Mouse (Mus musculus): Measurements from ENCODE around the gene Vars.
"Not testable (repeated sequence)": the region's sequence is repeated elsewhere in the genome, so short reads cannot be mapped to it uniquely, and the experiment has no call there.

Gene Vars

DNA sequence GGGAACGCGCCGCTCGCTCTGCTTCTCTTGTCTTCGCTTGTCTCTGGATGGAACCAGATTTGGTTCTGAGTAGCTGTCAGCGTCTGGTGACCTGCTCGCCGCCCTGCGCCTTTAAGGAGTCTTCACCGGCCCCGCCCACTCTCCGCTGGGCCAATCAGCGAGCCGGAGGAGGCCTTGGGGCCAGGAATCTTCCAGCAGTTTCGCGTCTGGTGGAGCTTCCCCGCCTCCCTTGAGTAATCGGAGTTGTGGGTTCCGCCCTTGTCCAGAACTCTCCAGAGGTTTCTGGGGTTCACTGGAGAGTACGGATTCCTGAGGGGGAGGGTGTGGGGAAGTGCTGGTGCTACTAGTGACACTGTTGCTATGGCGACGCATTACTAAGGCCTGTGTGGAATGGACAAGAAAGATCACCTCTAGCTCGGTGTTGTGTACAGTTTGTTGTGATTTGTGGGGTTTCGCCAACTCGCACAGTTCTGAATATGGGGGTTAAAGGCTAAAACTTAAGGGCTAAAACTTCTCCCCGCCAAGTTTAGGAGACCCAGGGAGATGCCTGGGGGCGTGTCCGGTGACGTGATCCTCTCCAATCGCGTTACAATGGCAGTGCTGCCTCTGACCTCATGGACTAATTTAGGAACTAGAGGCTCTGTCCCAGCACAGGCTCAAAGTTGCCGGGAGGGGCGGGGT, 28.6 kb upstream of the Vars start, which contains the start of the genes Hspa1a and Hspa1l:
Gene Hspa1a (minus strand): TSS at position 88 of the 681 bp plus-strand sequence.
Gene Hspa1l (plus strand): TSS at position 635 of the 681 bp plus-strand sequence.
- DNase-seq = peak; percentile 87

DNA sequence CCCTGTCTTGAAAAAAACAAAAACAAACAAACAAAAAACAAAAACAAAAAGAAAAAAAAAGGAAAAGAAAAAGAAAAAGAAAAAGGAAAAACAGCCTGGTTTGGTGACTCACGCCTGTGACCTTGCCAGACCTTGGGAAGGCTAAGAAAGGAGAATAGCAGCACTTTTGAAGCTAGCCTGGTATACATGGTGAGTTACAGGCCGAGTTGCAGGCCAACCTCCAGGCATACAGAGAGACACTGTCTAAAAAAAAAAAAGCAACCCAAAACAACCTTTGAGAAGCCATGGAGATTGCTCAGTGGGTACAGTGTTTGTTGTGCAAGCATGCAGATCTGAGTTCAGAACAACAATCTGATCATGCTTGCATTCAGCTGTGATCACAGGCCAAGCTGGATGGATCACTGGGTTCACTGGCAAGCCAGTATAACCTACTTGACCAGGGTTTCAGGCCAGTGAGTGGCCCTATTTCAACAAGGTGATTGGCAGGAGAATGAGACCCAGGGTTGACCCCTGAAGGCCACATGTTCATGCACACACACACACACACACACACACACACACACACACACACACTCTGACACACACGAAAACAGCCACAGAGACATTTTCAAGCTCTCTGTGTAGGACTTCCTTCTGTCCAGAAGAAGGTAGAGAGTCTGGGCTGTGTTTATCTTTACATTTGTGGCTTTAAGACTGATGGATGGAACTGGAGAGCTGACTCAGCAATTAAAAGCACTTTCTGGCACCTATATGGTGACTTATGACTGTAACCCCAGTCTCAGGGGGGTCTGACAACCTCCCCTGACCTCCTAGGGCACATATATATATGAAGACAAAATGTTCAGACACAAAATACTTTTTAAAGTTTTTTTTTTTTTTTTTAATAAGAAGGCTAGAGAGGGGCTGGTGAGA, 24.9 kb upstream of the Vars start:
- DNase-seq = no peak

DNA sequence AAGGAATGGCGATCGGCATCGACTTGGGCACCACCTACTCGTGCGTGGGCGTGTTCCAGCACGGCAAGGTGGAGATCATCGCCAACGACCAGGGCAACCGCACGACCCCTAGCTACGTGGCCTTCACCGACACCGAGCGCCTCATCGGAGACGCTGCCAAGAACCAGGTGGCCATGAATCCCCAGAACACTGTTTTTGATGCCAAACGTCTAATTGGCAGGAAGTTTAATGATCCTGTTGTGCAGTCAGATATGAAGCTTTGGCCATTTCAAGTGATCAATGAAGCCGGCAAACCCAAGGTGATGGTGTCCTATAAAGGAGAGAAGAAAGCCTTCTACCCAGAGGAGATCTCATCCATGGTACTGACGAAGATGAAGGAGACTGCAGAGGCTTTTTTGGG, 23.8 kb upstream of the Vars start:
- no peak for DNase-seq

DNA sequence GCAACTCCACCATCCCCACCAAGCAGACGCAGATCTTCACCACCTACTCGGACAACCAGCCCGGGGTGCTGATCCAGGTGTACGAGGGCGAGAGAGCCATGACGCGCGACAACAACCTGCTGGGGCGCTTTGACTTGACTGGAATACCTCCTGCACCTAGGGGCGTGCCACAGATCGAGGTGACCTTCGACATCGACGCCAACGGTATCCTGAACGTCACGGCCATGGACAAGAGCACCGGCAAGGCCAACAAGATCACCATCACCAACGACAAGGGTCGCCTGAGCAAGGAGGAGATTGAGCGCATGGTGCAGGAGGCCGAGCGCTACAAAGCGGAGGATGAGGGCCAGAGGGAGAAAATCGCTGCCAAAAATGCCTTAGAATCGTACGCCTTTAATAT, 22.5 kb upstream of the Vars start:
- DNase-seq = no peak

DNA sequence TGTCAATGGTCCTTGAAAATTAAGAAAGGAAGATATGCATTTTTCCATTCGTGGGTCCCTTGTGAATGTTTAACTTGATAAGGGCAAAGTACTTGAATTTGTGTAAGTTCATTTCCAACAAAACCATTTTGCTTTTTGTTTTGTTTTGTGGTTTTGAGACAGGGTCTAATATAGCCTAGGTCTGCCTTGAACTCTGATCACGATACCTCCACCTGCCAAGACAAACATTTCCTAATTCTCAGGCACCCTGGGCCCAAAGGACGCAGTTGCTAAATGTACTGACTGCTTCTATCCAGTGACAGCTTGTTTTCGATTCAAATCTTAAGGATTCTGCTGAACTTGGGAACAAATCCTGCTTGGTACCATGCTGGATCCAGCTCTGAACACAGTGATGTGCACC, 21.2 kb upstream of the Vars start:
- peak; percentile 27 for DNase-seq

DNA sequence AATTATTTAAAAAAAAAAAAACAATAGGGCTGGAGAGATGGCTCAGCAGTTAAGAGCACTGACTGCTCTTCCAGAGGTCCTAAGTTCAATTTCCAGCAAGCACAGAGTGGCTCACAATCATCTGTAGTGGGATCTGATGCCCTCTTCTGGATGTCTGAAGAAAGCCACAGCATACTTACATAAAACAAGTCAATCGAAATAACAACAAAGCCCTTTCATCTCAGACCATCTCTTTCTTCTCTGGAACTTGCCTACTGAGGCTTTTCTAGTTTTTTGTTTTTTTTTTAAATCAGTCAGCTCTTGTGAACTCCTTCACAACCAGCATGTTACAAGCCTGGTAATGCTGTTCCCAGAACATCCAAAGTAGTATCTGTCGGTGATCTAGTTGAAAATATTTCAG, 20.1 kb upstream of the Vars start:
- DNase-seq = peak; percentile 71

DNA sequence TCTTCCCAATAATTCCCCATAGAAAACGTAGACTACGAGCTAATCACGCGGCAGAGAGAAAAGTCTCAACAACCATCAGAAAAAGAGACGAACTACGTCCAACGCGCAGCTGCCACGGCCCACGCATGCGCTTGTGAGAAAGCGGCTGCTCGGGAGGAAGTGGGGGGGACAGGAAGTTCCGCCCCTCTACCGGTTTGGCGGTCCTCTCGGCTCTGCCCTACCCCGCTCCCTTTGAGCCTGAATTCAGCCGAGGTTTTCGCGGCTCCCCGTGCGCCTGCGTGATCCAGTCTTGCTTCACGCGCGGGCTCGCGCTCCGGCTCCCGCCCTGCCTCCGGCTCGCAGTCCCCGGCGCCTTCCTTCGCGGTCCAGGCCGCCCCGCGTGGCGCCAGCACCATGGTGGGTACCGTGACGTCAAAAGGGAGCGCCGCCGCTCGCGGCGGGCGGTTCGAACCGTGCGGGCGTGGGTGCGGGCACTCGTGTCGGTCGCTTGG, 19.1 kb upstream of the Vars start, which contains the start of gene Lsm2:
Gene Lsm2 (plus strand): TSS at position 173 of the 491 bp plus-strand sequence.
- peak; percentile 91 for DNase-seq

DNA sequence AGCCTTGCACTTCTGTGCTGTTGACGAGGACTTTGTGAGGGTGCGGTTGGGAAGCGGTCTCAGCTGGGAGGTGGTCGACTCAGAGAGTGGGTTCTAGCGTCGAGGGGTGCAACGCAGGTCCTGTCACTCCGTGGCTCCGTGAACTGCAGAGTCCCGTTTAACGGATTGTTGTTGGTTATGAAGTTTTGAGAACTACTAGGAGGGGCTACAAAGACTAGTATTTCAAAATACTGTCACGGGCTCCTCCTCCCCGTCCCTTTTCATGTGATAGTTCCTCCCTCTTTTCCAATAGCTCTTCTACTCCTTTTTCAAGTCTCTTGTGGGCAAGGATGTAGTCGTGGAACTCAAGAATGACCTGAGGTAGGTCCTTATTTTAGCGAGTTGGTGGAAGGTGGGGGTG, 18.5 kb upstream of the Vars start:
- DNase-seq = no peak

DNA sequence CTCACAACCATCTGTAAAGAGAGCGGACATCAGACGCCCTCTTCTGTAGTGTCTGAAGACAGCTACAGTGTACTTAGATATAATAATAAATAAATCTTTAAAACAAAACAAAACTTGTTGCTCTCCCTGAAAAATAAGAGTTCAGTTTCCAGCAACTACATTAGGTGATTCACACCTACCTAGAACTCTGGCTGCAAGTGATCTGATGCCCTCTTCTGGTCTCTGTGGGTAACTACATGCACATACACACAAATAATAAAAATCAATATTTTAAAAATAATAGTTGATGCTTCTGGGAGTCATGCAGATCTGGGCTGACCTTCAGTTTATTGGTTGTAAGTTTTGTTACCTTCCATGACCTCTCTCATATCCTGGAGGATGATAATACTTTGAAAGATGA, 16.6 kb upstream of the Vars start:
- peak; percentile 67 for DNase-seq

DNA sequence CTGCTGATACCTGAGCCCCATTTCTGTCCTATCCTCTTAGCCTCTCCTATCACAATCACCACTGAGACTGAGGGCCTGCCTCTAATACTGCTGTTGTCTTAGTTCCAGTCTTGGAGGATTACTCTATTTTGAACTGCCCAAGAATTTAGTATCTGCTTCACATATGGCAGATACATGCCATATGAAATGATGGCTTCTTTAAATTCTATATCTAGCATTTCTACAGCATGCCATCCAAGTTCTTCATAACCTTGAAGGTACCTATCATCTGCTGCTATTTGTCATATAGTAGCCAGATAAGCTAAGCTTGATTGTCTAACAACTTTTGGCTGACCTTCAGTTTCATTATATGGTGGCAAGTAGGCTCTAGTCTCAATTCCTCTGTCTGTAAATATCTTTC, 6.0 kb upstream of the Vars start:
- DNase-seq = no peak

DNA sequence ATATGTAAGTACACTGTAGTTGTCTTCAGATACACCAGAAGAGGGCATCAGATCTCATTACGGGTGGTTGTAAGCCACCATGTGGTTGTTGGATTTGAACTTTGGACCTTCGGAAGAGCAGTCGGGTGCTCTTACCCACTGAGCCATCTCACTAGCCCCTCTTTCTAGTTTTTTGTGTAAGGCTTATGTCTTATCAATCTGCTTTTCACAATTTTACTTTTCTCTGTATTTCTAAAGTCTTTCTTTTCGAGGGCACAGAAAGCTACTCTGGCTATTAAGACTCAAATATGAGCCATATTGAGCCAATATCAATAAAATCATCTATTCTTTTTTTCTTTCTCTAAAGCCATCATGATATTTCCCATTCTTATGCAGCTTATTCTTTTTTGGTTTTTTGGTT, 5.6 kb upstream of the Vars start:
- DNase-seq = not testable (repeated sequence)

DNA sequence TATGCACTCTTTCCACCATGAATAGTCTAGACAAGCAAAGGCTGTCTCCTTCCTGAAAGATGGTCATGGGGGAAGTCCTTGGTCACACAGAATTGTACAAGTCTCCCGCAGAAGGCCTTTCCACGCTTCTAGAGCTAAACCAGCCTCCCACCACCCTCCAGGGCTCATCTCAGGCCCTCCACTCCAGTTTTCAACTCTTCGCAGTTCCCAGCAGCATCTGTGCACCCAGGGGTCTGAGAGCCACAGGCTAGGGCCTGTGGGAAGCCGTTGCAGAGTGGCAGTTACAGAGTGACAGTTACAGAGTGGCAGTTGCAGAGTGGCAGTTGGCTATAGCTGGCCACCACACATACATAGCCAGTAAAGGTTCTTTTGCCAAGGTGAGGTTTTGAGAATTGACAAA, 4.9 kb upstream of the Vars start:
- DNase-seq = not testable (repeated sequence)

DNA sequence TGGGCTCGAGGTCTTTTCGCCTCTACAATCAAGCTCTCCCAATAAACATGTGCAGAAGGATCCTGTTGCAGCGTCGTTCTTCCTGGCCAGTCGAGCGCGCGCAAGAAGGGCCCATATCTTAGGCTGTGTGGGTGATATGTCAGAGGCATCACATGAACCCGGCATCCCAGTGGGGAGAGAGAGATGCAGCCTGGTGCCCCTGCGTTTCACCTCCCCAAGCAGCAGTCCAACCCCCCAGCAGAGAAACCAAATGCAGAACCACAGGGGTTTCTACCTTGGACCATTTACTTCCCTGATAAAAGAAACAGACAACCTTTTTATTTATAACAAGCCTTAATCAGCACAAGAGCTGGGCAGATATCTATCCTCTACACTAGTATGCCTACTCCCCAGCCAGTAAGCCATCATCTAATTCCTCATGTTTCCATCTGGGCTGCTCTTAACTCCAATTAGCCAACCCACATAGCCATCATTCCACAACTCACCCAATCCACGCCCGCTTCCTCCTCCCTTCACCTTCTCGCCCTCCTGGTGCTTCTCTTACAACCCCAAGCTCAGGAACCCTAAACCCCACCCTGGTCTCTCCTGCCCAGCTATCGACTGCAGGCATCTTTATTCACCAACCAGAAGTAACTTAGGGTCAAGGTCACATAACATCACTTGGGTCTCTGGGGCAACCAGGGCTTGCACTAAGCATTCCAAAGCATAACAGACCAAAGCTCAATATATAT, 4.2 kb upstream of the Vars start:
- no peak for DNase-seq

DNA sequence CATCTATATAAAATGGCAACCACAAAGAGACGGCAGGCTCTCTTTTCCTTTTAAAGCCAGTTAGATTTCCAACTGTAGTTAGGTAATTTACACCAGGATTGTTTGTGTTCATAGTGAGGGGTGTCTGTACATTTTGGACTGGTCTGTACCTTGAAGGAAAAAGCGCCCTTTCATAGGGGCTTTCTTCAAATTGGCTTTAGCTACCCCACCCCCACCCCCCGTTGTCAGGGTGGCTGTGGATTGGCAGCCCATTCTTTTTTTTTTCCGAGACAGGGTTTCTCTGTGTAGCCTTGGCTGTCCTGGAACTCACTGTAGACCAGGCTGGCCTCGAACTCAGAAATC, 3.7 kb upstream of the Vars start:
- DNase-seq = no peak

DNA sequence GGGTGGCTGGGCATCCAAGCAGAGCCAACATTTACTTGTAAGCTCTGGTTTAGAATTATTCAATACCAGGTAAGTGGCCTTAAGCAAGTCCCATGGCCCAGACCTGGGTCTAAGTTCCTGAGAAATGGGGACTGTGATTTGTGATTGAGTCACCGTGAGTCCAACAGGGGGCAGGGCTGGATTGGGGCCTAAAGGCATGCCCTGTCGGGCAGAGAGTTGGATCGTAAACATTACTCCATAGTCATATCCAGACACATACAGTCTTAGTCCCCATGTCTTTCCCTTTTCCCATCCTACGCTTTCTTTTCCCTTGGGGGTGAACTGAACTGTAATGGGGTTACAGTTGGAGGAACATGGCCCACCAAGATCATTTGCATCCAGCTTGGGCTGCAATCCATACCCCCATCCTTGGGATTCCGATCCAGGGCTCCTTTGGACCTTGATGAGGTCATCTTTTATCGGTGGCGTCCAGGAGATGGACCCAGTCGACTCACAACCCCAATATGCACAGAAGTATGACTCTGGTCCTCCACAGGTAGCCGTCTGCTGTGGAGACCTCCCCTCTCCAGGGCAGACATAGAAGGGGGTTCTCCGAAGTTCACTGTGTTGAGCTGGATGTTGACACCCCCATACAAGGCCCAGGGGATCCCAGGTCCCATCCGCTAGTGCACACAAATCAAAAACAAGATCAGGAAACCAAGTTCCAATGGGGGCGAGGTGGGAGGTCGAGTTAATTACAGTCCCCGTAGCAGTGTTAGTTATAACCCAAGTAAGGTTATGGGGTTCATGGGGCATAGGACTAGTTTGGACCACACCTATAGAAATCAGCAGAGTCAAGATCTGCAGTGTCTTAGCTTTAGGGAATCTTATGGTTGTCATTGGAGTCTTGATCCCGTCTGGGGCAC, 2.0 kb upstream of the Vars start:
- peak; percentile 18 for DNase-seq

DNA sequence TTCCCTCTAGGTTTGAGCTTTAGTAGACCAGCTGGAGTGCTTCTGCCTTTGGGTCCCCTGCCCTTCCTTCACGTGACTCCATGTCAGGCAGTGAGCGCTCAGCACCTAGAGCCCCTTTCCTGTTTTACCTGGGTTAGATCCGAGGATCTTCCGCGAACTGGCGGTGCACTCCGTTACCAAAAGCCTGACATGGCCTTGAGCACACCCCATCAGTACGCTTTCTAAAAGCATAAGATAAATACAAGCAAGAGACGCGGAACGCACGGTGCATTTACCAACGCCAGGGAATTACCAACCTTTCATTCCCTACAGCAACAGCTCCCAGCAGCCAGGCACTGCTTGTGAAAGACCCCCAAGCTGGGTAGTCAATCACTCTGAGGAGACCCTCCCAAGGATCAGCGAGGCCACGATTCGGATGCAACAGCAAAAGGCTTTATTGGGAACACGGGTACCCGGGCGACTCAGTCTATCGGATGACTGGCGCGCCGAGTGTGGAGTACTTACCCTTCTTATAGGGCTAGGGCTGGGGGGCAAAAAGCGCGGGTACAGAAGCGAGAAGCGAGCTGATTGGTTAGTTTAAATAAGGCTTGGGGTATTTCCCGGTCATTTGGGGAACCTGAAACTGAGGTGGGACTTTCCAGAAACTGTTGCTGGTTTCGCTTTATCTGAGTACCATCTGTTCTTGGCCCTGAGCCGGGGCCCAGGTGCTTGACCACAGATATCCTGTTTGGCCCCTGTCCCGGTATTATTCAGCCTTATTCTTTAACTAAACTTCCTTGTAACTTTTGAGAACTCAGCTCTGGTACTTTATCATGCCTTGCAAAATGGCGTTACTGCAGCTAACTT, 693 bp upstream of the Vars start:
- DNase-seq = peak; percentile 42

DNA sequence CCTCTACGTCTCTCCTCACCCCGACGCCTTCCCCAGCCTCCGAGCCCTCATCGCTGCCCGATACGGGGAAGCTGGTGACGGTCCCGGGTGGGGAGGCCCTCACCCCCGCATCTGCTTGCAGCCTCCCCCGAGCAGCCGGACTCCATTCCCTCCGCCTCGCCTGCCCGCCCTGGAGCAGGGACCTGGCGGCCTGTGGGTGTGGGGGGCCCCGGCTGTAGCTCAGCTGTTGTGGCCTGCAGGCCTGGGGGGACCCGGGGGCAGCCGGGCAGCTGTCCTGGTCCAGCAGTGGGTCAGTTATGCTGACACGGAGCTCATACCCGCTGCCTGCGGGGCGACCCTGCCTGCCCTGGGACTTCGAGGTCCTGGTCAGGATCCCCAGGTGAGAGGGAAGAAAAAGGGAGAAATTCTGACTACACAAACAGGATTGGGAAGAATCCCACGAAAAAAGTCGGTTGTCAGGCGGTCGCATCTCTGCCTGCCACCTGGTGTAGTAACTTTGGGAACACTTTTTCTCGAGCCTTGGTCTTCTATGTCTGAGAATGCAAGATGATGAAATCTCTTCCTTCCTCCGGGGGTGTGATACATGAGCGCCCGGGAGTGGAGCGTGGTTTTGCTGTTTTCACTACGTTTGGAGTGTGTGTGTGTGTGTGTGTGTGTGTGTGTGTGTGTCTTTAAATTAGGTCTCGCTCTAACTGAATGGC, 815 bp downstream of the Vars start:
- no peak for DNase-seq

DNA sequence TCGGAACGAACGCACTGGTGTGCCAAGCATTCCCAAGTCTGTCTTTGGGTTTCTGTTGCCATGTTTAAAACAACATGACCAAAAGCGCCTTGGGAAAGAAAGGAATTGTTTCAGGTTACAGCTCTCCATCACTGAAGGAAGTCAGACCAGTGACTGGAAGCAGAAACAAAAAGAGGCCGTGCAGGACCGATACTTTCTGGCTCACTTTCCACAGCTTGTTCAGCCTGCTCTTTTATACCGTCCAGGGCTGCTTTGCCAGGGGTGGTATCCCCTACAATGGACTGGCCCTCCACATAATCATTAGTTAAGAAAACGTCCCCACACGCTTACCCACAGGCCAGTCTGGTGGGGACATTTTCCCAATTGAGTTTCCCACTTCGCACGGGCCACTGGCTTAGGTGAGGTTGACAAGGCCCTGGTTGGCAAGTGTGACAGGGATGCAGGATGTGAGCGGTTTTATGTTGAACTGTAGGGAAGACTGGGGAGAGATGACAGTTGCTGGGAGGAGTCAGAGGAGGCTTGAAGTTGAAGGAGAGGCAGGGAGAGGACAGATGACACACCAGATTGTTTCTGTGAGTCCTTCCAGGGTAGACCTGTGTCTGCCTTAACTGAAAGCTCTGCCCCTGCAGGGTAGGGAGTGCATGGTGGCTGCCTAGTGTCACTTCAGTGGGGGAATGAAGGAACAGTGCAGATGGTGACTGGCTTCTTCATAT, 1.5 kb downstream of the Vars start:
- peak; percentile 45 for DNase-seq

DNA sequence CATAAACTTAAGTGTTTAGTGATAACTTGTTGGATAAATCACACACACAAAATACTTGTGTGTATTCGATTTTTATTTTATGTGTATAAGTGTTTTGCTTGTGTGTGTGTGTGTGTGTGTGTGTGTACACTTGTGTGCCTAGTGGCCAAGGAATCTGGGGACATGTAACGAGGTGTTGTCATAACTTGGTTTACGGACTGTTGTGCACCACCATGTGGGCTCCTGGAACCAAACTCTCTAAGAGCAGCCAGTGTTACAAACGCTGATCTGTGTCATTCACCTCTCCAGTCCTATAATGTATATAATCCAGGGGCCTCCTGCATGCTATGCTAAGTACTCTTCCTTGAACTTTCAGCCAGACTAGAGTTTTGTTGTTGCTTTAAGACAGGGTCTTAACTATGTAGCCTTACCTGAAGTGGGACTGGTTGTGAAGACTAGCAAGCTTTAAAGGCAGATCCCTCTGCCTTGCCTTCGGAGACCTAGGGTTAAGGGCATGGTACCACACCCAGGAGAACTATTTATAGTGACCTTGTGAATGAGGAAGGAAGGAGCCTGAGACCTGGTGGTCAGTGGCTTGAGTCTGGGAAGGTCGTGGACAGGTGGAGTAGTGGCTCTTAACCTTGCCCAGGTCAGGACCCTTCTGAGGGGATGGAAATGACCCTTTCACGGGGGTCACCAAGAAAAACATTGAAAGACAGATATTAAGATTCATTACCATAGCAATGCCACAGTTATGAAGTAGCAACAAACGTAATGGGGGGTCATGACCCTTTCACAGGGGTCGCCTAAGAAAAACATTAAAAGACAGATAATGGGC, 2.4 kb downstream of the Vars start:
- no peak for DNase-seq
